Mouse (Mus musculus): ENCODE data around the gene Ppa1.

The Ppa1 gene

DNA sequence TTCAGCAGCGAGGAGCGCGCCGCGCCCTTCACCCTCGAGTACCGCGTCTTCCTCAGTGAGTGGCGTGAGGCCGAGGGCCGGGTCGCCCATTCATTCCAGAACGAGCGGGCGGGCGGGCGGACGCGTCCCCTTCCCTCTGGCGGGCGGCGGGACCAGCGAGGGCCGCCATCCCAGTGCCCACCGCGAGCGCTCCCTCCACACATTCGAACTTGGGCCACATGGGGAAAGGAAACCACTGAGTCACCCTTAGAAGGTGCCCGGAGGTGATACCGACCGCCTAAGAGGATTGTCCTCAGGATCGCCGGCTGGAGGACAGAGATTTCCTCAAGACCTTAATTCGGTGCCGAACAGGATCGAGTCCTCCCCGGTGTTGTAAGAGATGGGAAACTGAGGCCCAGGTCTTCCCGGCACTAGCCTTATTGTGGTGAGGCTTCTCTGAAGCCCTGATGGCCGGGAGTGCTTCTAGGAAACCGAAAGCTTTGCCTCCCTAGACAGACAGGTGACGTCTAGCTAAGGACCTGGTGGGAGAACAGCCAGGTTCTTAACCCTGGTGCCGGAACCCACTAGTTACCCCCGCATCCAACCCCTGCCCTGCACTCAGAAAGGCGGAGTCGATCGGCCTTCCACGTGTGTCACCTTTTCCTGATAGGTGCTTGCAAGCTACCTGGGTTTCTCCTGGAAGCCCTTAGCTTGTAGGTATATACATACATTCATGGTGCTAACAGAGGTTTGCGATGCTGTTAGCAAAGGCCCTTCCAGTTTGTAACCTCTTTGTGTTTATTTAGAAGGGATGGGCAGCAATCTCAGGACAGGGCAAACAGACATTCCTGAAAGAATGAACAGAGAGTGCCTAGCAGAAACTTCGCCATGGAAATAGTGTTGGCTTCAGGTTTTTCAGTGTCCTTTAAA is 639 bp downstream of the Ppa1 start:
- peak in 1 of 2 experiments; percentile 36 for DNase-seq

GRCm38 (mm10) chr10:61654105-61654504 is 5.8 kb downstream of the Ppa1 start:
- DNase-seq: no peak

DNA sequence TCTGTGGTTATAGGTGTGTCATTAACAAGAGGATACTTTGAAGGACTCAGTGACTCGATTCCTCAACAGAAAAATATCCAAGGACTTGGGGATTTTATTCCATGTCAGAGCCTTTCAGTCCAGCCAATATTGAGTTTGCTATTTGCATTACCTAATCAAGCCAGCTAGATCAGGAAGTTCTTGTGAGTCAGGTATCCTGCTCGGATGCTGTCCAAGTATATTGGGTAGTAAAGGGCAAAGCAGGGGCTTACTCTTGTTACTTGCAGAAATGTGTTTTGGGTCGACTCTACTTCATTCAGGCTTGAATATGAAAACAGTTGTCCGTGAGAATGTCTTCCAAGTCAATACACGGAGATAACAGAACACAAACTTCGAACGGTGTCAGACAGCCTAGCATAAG is 6.3 kb downstream of the Ppa1 start:
- no peak for DNase-seq

- DNase-seq: no peak
Measured at GRCm38 (mm10) chr10:61655188-61655587, 6.8 kb downstream of the Ppa1 start.

GRCm38 (mm10) chr10:61656928-61657882 is 8.9 kb downstream of the Ppa1 start:
- DNase-seq: no peak

DNA sequence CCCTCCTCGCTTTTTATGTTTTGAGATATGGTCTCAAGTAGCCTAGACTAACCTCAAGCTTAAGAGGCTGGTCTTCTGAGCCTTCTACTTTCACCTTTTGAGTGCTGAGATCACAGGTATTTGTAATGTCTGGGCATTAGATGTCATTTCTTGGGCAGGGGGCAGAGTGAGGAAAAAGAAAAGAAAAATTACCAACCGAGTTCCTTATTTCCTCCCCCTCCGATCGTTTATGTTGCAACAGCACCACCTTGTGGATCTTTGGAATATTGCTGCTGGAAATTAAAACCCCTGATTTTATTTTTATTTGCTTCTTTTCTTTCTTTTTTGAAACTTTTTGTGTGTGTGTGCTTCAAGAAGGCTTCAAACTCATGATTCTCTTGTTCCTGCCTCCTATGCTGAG is 9.6 kb downstream of the Ppa1 start:
- peak; percentile 50 to 64 for DNase-seq

DNA sequence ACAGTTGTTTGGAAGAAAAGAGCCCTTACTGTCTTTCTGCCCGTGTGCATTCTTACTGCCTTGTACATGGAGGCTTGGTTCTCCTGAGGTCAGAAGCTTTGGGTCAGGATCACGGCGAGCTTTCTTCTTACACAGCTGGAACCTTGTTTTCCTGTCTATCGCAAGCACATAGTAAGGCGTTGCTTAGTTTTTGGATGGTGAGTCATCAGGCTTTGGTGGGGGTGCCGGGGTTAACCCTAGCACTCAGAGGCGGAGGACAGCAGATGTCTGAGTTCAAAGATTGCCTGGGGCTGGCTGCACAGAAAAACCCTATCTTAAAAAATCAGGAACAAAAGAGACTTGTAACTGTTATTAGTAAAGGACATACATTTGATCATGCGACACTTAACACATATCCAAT is 13.5 kb downstream of the Ppa1 start:
- no peak for DNase-seq

DNA sequence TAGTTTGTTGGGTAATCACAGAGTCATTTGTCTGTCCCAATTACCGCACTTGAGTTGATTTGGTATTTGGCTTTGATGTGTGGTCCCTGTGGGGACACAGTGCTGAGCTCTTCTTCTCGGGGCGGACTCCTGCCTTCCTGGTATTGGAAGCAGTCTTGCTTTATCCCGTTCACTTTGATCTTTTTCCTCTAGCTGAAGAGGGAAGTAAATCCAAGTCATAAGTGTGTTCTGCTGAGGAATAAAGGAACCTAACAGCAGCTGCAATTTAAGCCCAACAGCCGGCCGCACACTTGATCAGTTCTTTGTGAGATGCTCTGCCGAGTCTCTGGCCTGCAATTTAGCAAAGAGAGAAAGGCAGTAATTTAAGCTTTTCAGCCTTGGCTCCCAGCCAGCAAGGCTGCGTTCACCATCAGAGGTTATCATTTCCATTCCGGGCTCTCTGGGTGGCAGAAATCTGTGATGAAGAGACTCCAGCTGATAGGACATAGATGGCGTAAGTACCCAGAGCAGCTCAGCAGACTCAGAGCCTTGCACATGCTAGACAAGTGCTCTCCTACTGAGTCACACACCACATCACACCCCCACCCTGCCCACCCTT is 14.1 kb downstream of the Ppa1 start:
- DNase-seq: peak in 1 of 2 experiments; percentile 17

DNA sequence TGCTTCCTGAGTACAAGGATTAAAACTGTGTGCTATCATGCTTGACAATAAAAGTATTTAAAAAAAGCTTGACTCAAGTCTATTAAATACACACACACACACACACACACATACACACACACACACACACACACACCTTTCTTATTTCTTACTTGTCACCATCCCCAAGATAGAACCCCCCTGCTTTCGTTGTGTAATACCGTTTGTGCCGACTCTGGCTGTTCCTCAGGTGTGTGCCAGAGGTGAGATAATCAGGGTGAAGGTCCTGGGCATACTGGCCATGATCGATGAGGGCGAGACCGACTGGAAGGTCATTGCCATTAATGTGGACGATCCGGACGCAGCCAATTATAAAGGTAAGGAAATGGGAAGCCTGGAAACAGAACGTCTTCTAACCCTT is 16.8 kb downstream of the Ppa1 start:
- no peak for DNase-seq

DNA sequence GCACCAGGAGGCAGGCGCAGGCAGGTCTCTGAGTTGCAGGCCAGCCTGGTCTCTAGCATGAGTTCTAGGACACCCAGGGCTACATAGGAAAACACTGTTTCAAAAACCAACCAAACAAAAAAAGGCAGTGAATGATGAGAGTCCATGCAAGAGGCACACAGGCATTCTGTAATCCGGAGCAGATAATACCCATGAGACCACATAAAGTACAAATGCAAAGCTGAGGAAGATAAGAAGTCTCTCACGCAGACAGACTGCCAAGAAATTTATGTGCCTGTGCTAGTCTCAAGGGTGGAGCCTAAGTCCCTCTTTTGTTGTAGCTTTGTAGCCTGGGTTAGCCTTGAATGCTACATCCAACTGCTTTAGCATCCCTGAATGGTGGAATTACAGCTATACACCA is 17.3 kb downstream of the Ppa1 start:
- no peak for DNase-seq

- DNase-seq: no peak
Measured at GRCm38 (mm10) chr10:61669289-61669688, 20.9 kb downstream of the Ppa1 start.

DNA sequence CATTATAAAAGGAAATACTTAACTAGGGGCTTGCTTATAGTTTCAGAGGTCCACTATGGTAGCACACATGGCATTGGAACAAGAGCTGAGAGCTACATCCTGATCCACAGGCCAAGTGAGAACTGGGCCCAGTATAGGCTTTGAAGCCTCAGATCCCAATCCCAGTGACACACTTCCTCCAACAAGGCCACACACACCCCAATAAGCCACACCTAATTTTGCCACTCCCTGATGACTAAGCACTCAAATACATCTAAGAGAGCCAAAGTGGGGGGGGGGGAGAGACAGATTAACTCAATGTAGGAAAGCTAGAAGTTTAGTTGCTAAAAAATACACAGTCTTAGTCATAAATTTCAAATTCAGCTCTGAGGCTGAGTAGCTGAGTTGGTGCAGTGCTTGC is 21.5 kb downstream of the Ppa1 start:
- no peak for DNase-seq

GRCm38 (mm10) chr10:61670758-61671157 is 22.4 kb downstream of the Ppa1 start:
- DNase-seq: no peak

DNA sequence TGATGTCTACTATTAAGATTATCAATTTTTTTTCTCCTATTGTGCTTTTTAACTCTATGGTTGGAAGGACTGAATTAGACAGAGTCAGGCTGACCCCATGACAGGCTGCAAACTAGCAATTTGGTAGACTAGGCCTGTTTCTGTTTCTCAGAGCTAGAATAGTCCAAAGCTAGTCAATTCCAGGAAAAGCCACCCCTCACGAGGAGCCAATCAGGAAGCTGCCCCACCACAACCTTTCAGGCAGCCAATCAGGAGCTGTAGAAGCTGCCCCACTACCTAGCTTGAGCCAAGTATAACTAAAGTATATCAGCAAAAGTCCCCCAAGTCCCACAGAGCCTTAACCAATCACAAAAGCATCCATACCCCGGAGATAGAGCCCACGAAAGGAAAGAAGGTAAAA is 27.6 kb downstream of the Ppa1 start:
- DNase-seq: no peak

DNA sequence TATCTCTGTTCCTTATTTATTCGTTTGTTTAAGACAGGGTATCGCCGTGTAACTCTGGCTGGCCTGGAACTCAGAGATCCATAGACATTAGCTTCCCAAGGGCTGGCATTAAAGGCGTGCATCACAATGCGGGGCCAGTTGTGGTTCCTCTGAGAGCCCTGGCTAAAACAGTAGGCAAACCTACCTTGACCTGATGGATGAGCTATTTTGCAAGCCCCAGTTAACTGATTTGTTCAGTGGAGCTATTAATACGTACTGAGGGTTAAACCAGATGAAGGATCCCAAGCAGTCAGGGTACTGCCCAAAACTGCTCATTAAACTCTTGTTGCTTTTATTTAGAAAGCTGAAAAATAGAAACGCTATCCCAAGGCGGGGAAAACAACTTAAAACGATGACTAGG is 31.2 kb downstream of the Ppa1 start:
- no peak for DNase-seq

DNA sequence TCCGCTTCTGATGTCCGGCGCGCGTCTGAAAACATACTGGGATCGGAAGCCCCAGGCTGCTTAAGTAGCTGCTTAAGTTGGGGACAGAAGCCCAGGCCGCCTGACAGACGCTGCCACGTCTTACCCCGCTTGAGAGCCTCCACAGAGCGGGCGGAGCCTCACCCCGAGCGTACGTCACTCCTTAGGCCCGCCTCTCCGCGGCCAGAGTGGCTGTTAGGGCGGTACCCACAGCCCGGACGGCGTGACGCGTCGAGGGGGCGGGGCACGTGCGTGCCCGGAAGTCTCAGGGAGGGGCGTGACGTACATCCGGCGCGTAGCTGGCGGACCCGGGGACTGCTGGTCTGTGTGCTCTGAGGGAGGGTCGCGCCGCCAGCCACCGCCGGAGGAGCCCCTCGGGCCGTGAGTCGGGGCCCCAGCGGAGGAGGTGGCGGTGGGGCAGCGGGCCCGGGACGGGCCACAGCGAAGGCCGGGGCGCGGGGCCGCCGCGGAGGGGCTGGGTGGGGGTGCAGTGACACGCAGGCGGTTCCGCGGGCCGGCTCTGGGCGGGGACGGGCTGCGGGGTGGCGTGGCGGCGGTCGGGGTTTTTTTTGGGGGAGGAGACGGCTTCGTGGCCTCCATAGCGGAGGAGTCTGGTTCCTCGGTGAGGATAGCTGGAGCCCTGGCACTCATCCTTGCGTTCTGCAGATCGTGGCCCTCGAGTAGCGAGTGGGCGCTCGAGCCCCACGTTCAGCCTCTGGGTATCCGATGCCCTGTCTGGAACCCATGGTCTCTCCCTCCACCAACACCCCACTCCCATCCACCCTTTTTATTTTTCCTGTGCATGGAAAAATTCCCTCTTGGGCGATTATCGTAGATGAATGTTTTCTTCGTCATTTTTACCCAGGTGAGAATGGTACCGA is 31.9 kb downstream of the Ppa1 start, which contains the start of gene Sar1a:
Sar1a (plus strand) TSS at position 285 of the 899 bp plus-strand sequence.
- peak; percentile 98 to 99 for DNase-seq

GRCm38 (mm10) chr10:61689405-61689804 is 41.1 kb downstream of the Ppa1 start:
- DNase-seq: no peak

DNA sequence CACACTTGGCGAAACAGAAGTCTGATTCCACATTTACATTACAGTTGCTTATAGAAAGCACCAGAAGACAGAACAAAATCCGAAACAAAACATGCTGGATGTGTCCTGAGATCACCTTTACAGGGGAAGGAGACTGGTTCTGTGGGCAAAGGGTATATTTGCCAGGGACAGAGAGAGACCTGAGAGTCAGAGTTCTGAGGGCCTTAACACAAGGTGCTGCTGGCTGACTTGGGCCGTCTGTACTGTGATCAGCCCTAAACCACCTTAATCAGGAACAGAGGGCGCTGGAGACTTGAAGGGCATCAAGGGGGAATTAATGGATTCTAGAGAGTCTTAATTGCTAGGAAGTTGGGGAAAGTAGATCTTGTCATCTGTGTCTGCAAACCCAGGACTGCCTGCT is 45.2 kb downstream of the Ppa1 start:
- DNase-seq: no peak

DNA sequence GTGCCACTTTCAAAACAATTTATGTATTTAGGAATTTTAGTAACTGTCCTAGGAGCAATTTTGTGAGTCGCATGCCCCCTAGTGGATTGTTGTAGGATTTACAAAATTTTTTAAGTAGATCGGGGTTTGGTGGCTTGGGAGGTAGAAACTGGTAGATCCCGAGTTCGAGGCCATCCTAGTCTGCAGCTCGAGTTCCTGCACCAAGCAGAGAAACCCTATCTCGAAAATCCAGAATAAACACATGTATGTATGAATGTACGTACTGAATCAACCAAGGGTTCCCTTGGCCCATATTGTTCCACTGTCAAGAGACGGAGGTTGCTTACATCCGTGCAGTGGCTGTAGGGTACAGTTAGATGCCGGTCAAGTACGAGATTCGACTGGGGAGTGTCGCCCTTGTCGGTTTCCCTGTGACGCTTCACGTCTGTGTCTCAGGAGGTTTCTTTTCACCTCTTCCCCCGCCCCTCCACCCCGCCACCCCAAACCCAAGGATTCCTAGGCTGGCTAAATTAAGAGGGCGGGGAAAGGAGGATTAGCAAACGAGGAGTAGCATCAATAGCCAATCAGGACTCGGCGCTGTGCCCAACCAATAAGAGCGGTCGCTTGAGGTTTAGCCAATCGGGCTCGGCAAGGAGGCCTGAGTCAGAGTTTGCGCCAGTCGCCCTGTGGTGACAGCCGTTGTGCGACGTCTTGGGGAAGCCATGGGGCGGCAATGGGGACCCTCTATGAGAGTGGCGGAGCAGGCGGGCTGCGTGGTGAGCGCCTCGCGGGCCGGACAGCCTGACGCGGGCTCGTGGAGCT is 46.7 kb downstream of the Ppa1 start, which contains the start of gene Tysnd1:
Tysnd1 (plus strand) TSS at position 645 of the 801 bp plus-strand sequence.
- DNase-seq: peak; percentile 99 to 100

DNA sequence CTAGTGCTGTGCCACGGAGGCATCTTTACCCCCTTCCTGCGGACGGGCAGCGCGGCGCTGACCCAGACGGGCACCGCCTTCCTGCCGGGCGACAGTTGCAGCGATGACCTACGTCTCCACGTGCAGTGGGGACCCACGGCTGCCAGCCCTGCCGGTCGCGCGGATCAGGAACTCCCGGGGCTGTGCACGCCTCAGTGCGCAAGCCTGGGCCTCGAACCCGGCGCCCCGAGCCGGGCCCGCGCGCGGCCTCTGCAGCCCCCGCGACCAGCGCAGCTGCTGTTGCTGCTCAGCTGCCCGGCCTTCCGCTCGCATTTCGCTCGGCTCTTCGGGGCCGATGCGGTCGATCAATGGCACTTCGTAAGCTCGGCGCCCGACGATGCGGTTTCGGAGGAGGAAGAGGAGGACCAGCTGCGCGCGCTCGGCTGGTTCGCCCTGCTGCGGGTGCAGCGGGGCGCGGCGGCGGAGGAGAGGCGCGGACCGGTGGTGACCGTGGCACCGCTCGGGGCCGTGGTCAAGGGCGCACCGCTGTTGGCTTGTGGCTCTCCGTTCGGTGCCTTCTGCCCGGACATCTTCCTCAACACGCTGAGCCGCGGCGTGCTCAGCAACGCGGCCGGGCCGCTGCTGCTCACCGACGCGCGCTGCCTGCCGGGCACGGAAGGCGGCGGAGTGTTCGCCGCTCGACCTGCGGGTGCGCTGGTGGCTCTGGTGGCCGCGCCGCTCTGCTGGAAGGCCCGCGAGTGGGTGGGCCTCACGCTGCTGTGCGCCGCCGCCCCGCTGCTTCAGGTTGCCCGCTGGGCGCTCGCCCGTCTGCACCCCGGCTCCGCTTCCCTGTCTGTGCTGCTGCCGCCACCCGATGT is 47.6 kb downstream of the Ppa1 start:
- DNase-seq: peak in 1 of 2 experiments; percentile 22
